In genomic region chr2:44242628-44243255, GRCm38 (mm10) we compare ENCODE assay signal across 9 mouse cellular contexts.
A peak's percentile ranks its signal among the peaks of the same experiment; 100 is the strongest.
DNase-seq lines count a peak whose midpoint lies in the region; ATAC-seq lines count a peak whose summit lies in the region.
"Had no signal": no experiment of that assay in that cellular context is flagged by ENCODE, and none has a peak within 500 bp of the region (broad histone marks: within the 10 kb centered on the region; RNA-seq: fewer than 3 reads in every experiment).

No protein-coding gene starts in this region.

- ATAC-seq in forebrain, embryonic 15.5 days (replicated peaks) = peak; percentile 38; the same call in 1 of the 2 replicates
- ATAC-seq in midbrain, embryonic 11.5 days (ENCODE audit: low FRiP score) = no peak

- no peak overlapping the region for H3K4me3 ChIP-seq in forebrain, embryonic 15.5 days
- H3K4me3 ChIP-seq in forebrain, embryonic 10.5 days = no peak overlapping the region
- no peak overlapping the region for H3K4me3 ChIP-seq in midbrain, embryonic 10.5 days
- H3K4me3 ChIP-seq in midbrain, embryonic 11.5 days (ENCODE audit: low read depth, low read length) = no peak overlapping the region

- H3K27ac ChIP-seq in forebrain, embryonic 15.5 days (replicated peaks) = no peak overlapping the region
- H3K27ac ChIP-seq in forebrain, embryonic 10.5 days = no peak overlapping the region
- H3K27ac ChIP-seq in midbrain, embryonic 10.5 days (replicated peaks) = peak overlapping the region; percentile 13; the same call in 1 of the 2 replicates
- no peak overlapping the region for H3K27ac ChIP-seq in midbrain, embryonic 11.5 days (ENCODE audit: low read depth, low read length)

- peaks cover 14% of the 10 kb centered on the region for H3K4me1 ChIP-seq in forebrain, embryonic 15.5 days
- peaks cover 15% of the 10 kb centered on the region for H3K4me1 ChIP-seq in forebrain, embryonic 10.5 days
- H3K4me1 ChIP-seq in midbrain, embryonic 10.5 days = peaks cover 25% of the 10 kb centered on the region
- H3K4me1 ChIP-seq in midbrain, embryonic 11.5 days (ENCODE audit: control insufficient read depth, insufficient read depth, low read length) = peaks cover 2% of the 10 kb centered on the region; the same call in 1 of the 2 replicates

- WGBS in forebrain, embryonic 15.5 days = 56% methylated on average over 15 of the region's 15 CpGs
- 91% methylated on average over 15 of the region's 15 CpGs for WGBS in forebrain, embryonic 10.5 days
- WGBS in midbrain, embryonic 10.5 days = 90% methylated on average over 15 of the region's 15 CpGs
- WGBS in midbrain, embryonic 11.5 days = 87% methylated on average over 15 of the region's 15 CpGs

- no peak overlapping the region for H3K4me2 ChIP-seq in forebrain, embryonic 15.5 days (replicated peaks)
- no peak overlapping the region for H3K4me2 ChIP-seq in midbrain, embryonic 11.5 days

- no peaks in the 10 kb centered on the region for H3K36me3 ChIP-seq in forebrain, embryonic 15.5 days
- H3K36me3 ChIP-seq in forebrain, embryonic 10.5 days (replicated peaks) = no peaks in the 10 kb centered on the region
- H3K36me3 ChIP-seq in midbrain, embryonic 10.5 days = no peaks in the 10 kb centered on the region
- no peaks in the 10 kb centered on the region for H3K36me3 ChIP-seq in midbrain, embryonic 11.5 days (ENCODE audit: control insufficient read depth, insufficient read depth, low read length)

- no peaks in the 10 kb centered on the region for H3K9me3 ChIP-seq in forebrain, embryonic 15.5 days
- H3K9me3 ChIP-seq in forebrain, embryonic 10.5 days = no peaks in the 10 kb centered on the region
- no peaks in the 10 kb centered on the region for H3K9me3 ChIP-seq in midbrain, embryonic 10.5 days (replicated peaks)
- H3K9me3 ChIP-seq in midbrain, embryonic 11.5 days (ENCODE audit: control insufficient read depth, low read length) = no peaks in the 10 kb centered on the region

- no peak overlapping the region for H3K9ac ChIP-seq in forebrain, embryonic 15.5 days (replicated peaks)
- no peak overlapping the region for H3K9ac ChIP-seq in midbrain, embryonic 11.5 days (ENCODE audit: low read length)

- no peaks in the 10 kb centered on the region for H3K27me3 ChIP-seq in forebrain, embryonic 15.5 days
- no peaks in the 10 kb centered on the region for H3K27me3 ChIP-seq in forebrain, embryonic 10.5 days (ENCODE audit: poor library complexity, severe bottlenecking)
- H3K27me3 ChIP-seq in midbrain, embryonic 10.5 days (ENCODE audit: low read depth, poor library complexity, severe bottlenecking) = no peaks in the 10 kb centered on the region
- no peaks in the 10 kb centered on the region for H3K27me3 ChIP-seq in midbrain, embryonic 11.5 days (ENCODE audit: control insufficient read depth, insufficient read depth, low read length)

- no peak for DNase-seq in forebrain, embryonic 10.5 days (ENCODE audit: extremely low spot score, low spot score)
- no peak for DNase-seq in midbrain, embryonic 10.5 days (ENCODE audit: low spot score)
- no peak for DNase-seq in midbrain, embryonic 11.5 days (ENCODE audit: low spot score, missing footprints)
- peak; percentile 17 to 19 for DNase-seq in layer of hippocampus, postnatal 10 days (ENCODE audit: low spot score in 2 of 2)
- DNase-seq in right cerebral cortex, postnatal 14 days = peak; percentile 7
- DNase-seq in adrenal gland, postnatal 4 days (ENCODE audit: low spot score in 2 of 2) = no peak
- no peak for DNase-seq in thymus, postnatal 10 days (ENCODE audit: low spot score in 2 of 2)
- DNase-seq: cerebellum, adult 2 months had no signal

Comparison
In these comparisons a context has a peak if more than half of its experiments do, and no peak if none do; other contexts are left out.
1. DNase-seq: peak in layer of hippocampus, postnatal 10 days (2 of 2) and right cerebral cortex, postnatal 14 days (single experiment); none in forebrain, embryonic 10.5 days (single experiment), midbrain, embryonic 10.5 days (single experiment), midbrain, embryonic 11.5 days (single experiment), adrenal gland, postnatal 4 days (0 of 2) and thymus, postnatal 10 days (0 of 2).